Mouse (Mus musculus) macrophage (primary cell): ENCODE results near the gene Pcca. TPM values are rescaled to one million over a fixed set of nuclear protein-coding genes. Genes with fewer than 3 reads are reported as not detected.

Experiments used
- H3K27ac ChIP-seq: fragments of 350-480 bp; formaldehyde crosslinking; 2 replicates; pipeline ENCODE4 v1.9.0; 2021
- H3K36me3 ChIP-seq: fragments of 350-480 bp; formaldehyde crosslinking; 2 replicates; pipeline ENCODE4 v1.9.0; 2021; ENCODE audit errors: inconsistent target
- H3K4me3 ChIP-seq: fragments of 350-480 bp; formaldehyde crosslinking; 2 replicates; pipeline ENCODE4 v1.9.0; 2021; ENCODE audit errors: inconsistent target
- H3K79me2 ChIP-seq: fragments of 350-480 bp; formaldehyde crosslinking; 2 replicates; pipeline ENCODE4 v1.9.0; 2021; ENCODE audit errors: inconsistent target
- WGBS: methylation state at CpG from one replicate; pipeline ENCODE4 v1.1.7; 2026; ENCODE audit warnings: inconsistent platforms; ENCODE audit not compliant: missing documents; 5-methylcytosine and 5-hydroxymethylcytosine counted together
- polyA plus RNA-seq: library from polyadenylated mRNA; stranded (reverse); fragments of 250-400 nt; gene quantifications from 3 replicates; pipeline ENCODE4 v1.2.4, GENCODE M21; 2018; ENCODE audit warnings: inconsistent platforms

Gene Pcca
- polyA plus RNA-seq, 1 experiment from 2014 or later, result 29.6 TPM

DNA sequence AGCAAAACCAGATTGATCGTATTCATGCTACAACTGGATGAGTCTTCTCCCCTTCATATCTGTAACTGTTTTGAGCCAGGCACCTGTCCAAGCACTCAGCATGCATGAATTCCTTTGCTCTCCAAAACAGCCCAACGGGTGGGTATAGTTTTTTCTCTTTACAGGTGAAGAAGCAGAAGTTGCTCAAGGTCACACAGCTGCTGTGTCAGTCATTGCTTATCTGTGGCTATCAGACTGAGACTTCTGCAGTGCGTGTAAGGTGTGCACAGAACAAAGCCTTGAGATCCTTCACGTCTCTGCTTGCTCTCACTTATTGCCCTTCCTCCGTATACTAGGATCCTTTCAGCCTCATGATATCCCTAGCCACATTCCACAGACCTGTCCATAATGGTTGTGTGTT, 63.4 kb downstream of the Pcca start:
- no peaks in the 10 kb centered on the region for H3K36me3 ChIP-seq
- WGBS, result 68% methylated on average over 5 of the region's 5 CpGs
- H3K27ac ChIP-seq, result no peak overlapping the region
- H3K79me2 ChIP-seq, result no peaks in the 10 kb centered on the region
- H3K4me3 ChIP-seq, result no peak overlapping the region

DNA sequence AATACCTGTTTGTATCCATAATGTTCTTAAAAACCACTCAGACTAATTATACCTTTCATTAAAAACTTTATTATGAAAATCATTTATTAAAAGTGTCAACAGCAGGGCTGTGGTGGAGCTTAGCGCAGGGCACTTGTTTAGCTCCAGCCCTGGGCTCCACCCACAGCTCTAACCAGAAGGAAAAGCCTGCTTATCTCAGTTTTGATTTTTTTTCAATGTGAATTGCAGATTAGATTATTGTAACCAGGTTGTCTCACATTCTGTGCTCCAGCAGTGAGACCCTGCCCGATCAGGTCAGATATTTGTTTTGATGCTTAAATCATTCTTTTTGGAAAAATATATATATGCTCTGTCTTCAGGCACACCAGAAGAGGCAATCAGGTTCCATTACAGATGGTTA, 64.7 kb downstream of the Pcca start:
- WGBS, result 67% methylated on average over 2 of the region's 2 CpGs
- no peak overlapping the region for H3K4me3 ChIP-seq
- no peaks in the 10 kb centered on the region for H3K79me2 ChIP-seq
- no peak overlapping the region for H3K27ac ChIP-seq
- no peaks in the 10 kb centered on the region for H3K36me3 ChIP-seq

DNA sequence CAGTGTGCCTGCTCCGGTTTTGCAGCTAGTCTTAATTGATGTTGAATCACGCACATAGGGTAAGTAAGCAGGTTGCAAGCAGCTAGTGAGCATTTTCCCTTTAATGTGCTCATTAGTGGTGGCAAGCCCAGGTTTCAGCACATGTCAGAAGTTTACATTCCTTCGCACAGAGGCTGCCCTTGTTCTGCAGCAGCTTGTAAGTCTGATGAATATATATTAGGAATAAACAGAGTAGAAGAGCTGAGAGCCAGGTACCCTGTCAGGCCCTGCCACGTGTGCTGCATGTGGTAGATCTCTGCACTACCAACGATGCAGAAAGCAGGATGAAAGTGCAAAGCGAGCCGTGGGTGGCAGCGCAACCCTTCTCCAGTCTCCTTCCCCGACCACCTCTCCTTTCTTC, 65.7 kb downstream of the Pcca start:
- H3K4me3 ChIP-seq, result no peak overlapping the region
- WGBS, result 91% methylated on average over 9 of the region's 9 CpGs
- H3K36me3 ChIP-seq, result no peaks in the 10 kb centered on the region
- no peaks in the 10 kb centered on the region for H3K79me2 ChIP-seq
- H3K27ac ChIP-seq, result no peak overlapping the region

DNA sequence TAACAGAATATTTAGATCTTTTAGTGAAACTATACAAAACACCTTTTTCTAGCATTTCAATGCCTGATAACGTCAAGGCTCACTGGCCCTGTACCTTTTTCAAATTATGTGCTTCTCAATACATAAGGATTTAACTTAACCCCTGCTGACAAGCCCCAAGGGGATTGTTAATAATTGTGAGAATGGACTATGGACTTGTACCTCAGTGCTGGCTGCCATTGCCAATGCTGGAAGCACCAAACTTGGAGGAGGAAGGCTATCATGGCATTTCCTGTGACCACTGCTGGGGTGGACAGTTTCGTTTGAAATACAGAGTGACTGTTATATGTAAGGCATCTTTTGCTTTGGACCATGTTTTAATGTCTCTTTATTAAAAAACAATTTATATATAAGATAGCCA, 68.6 kb downstream of the Pcca start:
- H3K79me2 ChIP-seq, result no peaks in the 10 kb centered on the region
- H3K4me3 ChIP-seq, result no peak overlapping the region
- WGBS, result 89% methylated on average over 2 of the region's 2 CpGs
- H3K36me3 ChIP-seq, result no peaks in the 10 kb centered on the region
- no peak overlapping the region for H3K27ac ChIP-seq

DNA sequence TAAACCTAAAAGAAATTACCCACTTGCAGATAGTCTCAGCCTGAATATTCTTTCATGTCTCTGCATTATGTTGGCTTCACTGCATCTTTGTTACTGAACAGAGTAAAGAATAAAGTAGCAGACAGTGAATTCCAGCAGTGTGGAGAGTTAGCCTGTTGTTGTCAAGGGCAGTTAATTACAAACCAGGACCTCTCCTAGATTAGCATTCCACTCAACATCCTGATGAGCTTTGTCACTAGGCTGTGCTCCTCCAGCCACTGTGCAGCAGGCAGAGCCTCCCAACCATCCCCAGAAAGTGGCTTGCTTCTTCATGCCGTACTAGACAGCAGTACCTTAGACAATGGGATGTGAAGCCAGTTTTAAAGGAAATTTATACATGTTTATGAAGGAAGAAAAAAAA, 72.4 kb downstream of the Pcca start:
- H3K4me3 ChIP-seq, result no peak overlapping the region
- H3K79me2 ChIP-seq, result no peaks in the 10 kb centered on the region
- H3K36me3 ChIP-seq, result no peaks in the 10 kb centered on the region
- H3K27ac ChIP-seq, result no peak overlapping the region
- WGBS, result 90% methylated on average over 1 of the region's 1 CpGs

DNA sequence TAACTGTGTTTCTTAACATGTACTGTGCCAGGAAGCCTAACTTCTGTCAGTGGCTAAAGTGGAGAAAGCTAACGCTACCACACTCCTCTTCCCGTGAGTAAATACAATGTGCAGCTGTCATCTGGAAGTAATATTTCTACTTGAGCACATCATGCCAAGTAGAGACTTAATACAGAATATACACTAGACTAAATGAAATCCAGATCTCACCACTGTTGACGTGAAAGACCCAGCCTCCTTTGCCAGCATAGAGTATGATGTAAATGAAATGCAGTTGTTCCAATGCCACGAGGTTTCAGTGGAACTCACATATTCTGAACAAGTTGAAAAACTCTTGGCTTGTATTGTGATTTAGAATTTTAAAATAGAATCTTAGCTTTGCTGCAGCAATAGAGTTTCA, 73.3 kb downstream of the Pcca start:
- no peaks in the 10 kb centered on the region for H3K79me2 ChIP-seq
- 94% methylated on average over 4 of the region's 4 CpGs for WGBS

DNA sequence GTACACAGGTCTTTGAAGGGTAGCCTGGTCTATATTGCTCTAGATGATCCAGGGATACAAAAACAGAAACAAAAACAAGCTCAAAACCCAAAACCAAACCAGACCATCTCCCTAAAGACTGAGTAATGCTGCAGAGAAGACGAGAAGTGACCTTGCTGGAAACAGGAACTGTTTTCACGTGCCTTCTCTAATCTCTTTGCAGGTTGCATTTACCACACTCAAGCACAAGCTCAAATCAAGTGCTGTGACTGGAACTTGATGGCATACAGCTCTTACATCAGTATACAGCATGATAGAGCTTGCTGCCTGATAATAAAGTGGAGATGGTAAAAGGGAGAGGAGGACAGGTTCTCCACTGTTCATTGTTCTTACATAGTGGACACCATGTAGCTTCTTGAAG, 74.2 kb downstream of the Pcca start:
- Histone ChIP-seq H3K4me3 (no peak overlapping the region), H3K27ac (no peak overlapping the region), H3K36me3 (no peaks in the 10 kb centered on the region), H3K79me2 (no peaks in the 10 kb centered on the region)
- 67% methylated on average over 2 of the region's 2 CpGs for WGBS

More for the DNA sequence above, 73.3 kb downstream of the Pcca start:
- Histone ChIP-seq H3K36me3 (no peaks in the 10 kb centered on the region), H3K4me3 (no peak overlapping the region), H3K27ac (no peak overlapping the region)

DNA sequence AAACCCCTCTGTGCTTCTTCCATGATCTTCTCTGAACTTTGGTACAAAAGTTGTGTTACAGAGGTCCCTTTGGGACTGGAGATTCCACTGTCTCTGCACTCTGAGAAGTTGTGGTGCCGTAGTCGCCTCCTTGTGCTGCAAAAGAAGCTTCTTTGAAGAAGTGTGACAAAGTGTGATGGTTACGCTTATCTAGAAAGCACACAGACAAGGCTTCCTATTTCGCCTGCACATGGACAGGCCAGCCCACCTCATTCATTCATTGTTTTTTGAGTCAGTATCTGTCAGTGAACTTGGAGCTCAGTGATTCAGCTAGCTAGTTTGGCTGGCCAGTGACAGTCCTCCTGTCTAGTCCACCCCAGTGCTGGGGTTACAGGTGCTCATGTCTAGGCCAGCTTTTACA, 76.9 kb downstream of the Pcca start:
- 95% methylated on average over 4 of the region's 4 CpGs for WGBS
- Histone ChIP-seq H3K79me2 (no peaks in the 10 kb centered on the region), H3K27ac (no peak overlapping the region), H3K36me3 (no peaks in the 10 kb centered on the region), H3K4me3 (no peak overlapping the region)

DNA sequence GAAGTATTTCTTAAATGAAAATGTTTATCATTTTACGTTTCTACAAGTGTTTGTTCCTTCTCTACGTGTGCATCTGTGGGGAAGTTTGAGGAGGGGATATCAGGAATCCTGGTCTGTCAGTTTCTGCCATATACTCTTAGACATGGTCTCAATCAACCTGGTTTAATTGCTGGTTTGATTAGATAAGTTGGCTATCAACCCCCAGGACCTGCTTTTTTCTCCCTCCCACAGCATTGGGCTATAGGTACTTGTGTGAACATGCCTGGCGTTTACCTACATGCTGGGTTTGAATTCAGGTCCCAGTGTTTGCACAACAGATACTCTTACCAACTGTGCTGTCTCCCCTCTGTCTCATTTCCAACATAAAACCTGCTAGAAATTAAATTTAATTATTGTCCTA, 78.2 kb downstream of the Pcca start:
- Histone ChIP-seq H3K27ac (no peak overlapping the region), H3K4me3 (no peak overlapping the region), H3K79me2 (no peaks in the 10 kb centered on the region), H3K36me3 (no peaks in the 10 kb centered on the region)
- 100% methylated on average over 3 of the region's 3 CpGs for WGBS

DNA sequence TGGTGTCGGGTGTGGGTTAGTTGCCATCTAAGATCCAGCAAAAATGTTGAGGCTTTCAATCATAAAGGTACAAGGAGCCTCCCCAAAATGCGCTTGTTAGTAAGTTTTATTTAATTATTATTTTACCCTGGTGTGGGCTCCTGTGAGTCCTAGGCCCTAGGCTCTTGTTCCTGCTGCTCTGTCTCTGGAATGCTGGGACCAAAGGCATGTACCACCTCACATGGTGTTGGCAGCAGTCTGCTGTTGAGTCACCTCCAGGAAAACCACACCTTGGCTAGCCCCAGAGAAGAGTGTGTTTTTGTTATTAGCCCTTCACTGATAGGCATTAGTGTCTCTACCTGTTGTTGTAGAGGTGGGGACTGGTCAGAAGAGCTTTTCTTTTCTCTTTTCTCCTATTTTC, 83.5 kb downstream of the Pcca start:
- Histone ChIP-seq H3K79me2 (no peaks in the 10 kb centered on the region), H3K4me3 (no peak overlapping the region), H3K36me3 (no peaks in the 10 kb centered on the region), H3K27ac (no peak overlapping the region)
- WGBS, result 100% methylated on average over 2 of the region's 2 CpGs

DNA sequence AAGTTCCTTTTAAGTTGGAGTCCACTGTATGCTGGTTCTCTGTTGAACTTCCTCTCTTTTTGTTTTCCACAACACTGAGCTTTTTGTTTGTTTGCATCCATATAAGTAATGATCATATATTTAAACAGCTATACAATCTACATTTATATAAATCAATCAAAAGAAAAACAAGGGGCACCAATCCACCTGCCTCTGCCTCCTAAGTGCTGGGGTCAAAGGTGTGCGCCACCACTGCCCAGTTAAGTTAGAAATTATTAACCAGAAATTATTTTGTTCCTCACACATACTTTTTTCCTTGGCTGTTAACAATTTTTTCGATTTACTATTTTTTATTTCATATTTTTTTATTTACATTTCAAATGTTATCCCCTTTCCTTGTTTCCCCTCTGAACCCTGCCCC, 99.3 kb downstream of the Pcca start:
- H3K79me2 ChIP-seq, result no peaks in the 10 kb centered on the region
- no peaks in the 10 kb centered on the region for H3K36me3 ChIP-seq
- 86% methylated on average over 2 of the region's 2 CpGs for WGBS
- H3K4me3 ChIP-seq, result no peak overlapping the region
- H3K27ac ChIP-seq, result no peak overlapping the region

DNA sequence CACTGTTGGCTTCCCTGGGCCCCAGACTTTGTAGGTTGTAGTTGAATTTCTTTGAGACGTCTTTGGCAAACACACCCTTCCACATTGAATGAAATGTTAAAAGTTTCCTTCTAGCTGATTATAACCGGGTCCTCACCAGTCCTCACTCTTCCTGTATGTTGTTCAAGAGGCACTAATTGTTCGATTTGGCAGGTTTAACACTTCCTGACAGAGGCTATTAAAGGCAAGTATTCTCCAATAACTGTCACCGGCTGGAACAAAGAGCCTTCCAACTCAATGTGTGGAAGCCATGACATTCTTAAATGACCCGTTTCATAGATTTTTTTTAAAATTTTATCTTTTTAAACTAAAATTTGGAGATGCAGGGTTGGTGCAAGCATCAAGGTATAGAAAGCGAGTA, 102.5 kb downstream of the Pcca start:
- WGBS, result 79% methylated on average over 6 of the region's 6 CpGs
- no peaks in the 10 kb centered on the region for H3K36me3 ChIP-seq
- no peaks in the 10 kb centered on the region for H3K79me2 ChIP-seq
- no peak overlapping the region for H3K4me3 ChIP-seq
- no peak overlapping the region for H3K27ac ChIP-seq

DNA sequence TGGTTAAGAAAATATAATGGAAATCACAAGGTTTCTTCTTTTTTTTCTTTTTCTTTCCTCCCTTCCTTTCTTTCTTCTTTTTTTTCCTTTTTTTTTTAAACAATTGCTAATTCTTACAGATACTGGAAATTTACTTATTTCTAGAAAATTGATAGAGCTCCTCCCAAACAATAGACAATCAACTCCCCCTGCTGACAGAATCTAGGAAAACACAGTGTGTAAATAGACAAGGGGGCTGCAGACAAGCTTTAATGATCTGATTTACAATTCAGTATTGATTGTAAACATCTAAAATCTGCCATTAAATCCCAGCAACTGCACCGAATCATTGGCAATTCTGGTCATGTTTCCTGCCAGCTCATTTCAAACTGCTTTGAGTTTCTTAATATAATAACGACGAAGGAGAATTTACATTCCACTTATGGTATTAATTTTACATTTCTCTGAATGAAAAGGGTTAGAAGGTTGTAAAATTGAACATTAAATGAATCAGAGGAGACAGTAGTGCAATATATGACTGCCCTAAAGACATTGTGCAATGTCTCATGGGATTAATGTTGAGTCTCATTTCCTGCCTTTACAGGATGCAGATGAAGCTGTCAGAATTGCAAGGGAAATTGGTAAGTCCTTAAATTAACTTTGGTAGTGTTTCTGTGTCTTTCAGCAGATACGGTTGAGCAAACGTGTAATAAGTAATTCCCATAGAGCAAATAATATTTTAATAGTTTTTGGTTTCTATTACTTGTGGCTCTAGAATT, 103.9 kb downstream of the Pcca start:
- H3K36me3 ChIP-seq, result no peaks in the 10 kb centered on the region
- 56% methylated on average over 5 of the region's 5 CpGs for WGBS

DNA sequence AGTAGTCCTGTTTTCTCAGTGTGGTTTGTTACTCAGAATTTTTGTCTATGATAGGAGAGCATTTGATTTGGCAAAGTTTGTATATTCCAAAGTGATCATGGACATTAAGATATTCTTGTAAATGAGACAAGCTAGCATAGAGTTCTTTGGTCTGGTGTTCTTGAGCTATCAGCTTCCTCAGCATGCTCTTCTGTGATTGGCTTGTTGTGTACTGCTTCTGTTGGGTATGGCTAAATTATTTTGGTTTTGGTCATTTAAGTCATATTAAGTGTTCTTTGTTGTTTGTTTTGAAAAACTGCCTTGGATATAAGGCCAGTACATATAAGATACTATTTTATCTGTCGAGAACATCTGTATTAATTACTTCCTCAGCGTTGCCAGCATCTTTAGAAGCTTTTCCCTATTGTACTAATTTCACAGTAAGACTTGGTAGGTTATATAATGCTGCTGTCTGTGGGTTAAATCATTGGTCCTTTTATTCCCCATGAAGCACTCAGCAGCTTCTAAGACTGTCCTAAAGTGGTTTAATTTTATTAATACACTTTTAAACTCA, 105.1 kb downstream of the Pcca start:
- Histone ChIP-seq H3K4me3 (no peak overlapping the region), H3K79me2 (no peaks in the 10 kb centered on the region), H3K36me3 (no peaks in the 10 kb centered on the region), H3K27ac (no peak overlapping the region)
- WGBS, result 100% methylated on average over 2 of the region's 2 CpGs

More for the DNA sequence above, 103.9 kb downstream of the Pcca start:
- no peaks in the 10 kb centered on the region for H3K79me2 ChIP-seq
- no peak overlapping the region for H3K4me3 ChIP-seq
- no peak overlapping the region for H3K27ac ChIP-seq

DNA sequence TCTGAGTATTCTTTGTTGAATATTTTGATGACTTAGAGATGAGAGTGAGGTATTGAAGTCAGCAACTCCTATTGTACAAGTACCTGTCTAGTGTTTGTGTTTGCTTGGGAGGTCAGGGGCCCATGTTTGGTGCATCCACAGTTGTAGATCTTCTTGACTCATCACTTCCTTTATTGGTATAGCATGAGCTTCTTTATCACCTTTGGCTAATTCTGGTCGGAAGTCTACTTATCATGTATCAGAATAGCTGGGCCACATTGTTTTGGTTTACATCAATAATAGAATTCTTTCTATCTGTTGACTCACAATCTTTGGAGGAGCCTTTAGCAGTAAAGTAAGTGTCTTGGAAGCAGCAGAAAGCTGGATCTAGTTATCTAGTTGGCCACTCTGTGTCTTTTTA, 108.3 kb downstream of the Pcca start:
- Histone ChIP-seq H3K27ac (no peak overlapping the region), H3K4me3 (no peak overlapping the region), H3K36me3 (no peaks in the 10 kb centered on the region), H3K79me2 (no peaks in the 10 kb centered on the region)
- 100% methylated on average over 1 of the region's 1 CpGs for WGBS

DNA sequence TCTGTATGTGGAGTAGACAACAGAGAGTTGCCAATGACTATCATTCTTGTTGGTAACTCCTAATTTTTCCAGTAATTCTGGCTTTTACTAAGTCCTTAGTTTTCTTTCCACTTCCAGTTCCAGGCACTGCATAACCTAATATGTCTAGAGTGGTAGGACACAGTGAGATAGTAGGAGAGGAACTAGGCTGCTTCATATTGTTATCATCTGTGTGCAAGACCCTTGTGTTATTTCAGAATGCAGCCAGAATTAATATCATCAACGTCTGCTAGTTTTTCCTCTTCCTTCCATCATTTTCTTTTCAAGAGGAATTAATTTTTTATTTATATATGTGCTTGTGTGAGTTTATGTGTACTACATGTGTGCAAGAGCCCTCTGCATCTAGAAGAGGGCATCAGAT, 114.1 kb downstream of the Pcca start:
- Histone ChIP-seq H3K4me3 (no peak overlapping the region), H3K36me3 (no peaks in the 10 kb centered on the region), H3K27ac (no peak overlapping the region), H3K79me2 (no peaks in the 10 kb centered on the region)
- 67% methylated on average over 1 of the region's 1 CpGs for WGBS
